Mouse (Mus musculus): ENCODE data around the gene Snn. TPM values are rescaled to one million over a fixed set of nuclear protein-coding genes. Genes with fewer than 3 reads are reported as not detected.

Snn gene
- polyA plus RNA-seq, 1 experiment from 2014 or later = 2.4 TPM

- Histone ChIP-seq H3K36me3 (ENCODE audit: control insufficient read depth, insufficient read depth) (peaks cover 37% of the 10 kb centered on the region), H3K27me3 (ENCODE audit: control insufficient read depth, insufficient read depth, low read depth, low read length) (no peaks in the 10 kb centered on the region), H3K4me3 (ENCODE audit: low read depth, low read length) (no peak overlapping the region)
These were observed 25.6 kb downstream of the Snn start for GRCm38 (mm10) chr16:11086299-11086698.

GRCm38 (mm10) chr16:11086856-11087588 is 26.3 kb downstream of the Snn start:
- Histone ChIP-seq H3K27ac (ENCODE audit: low read length) (no peak overlapping the region), H3K9ac (ENCODE audit: low read depth, low read length) (no peak overlapping the region), H3K9me3 (replicated peaks; ENCODE audit: control insufficient read depth, low read length) (no peaks in the 10 kb centered on the region), H3K4me1 (ENCODE audit: control insufficient read depth, low read depth, low read length) (no peaks in the 10 kb centered on the region), H3K36me3 (ENCODE audit: control insufficient read depth, insufficient read depth) (peaks cover 35% of the 10 kb centered on the region), H3K4me3 (ENCODE audit: low read depth, low read length) (no peak overlapping the region), H3K4me2 (ENCODE audit: low read depth, low read length) (no peak overlapping the region), H3K27me3 (ENCODE audit: control insufficient read depth, insufficient read depth, low read depth, low read length) (no peaks in the 10 kb centered on the region)
- WGBS (ENCODE audit: insufficient replicate concordance) = 82% methylated on average over 5 of the region's 5 CpGs
- ATAC-seq (ENCODE audit: low read depth) = no peak

More at GRCm38 (mm10) chr16:11086299-11086698, 25.6 kb downstream of the Snn start:
- ATAC-seq (ENCODE audit: low read depth) = no peak
- no peak overlapping the region for H3K4me2 ChIP-seq (ENCODE audit: low read depth, low read length)
- WGBS (ENCODE audit: insufficient replicate concordance) = 75% methylated on average over 3 of the region's 3 CpGs
- no peaks in the 10 kb centered on the region for H3K9me3 ChIP-seq (replicated peaks; ENCODE audit: control insufficient read depth, low read length)
- H3K27ac ChIP-seq (ENCODE audit: low read length) = no peak overlapping the region
- H3K4me1 ChIP-seq (ENCODE audit: control insufficient read depth, low read depth, low read length) = no peaks in the 10 kb centered on the region
- no peak overlapping the region for H3K9ac ChIP-seq (ENCODE audit: low read depth, low read length)

- no peaks in the 10 kb centered on the region for H3K27me3 ChIP-seq (ENCODE audit: control insufficient read depth, insufficient read depth, low read depth, low read length)
- H3K27ac ChIP-seq (ENCODE audit: low read length) = no peak overlapping the region
- H3K4me3 ChIP-seq (ENCODE audit: low read depth, low read length) = no peak overlapping the region
- no peak overlapping the region for H3K9ac ChIP-seq (ENCODE audit: low read depth, low read length)
- H3K9me3 ChIP-seq (replicated peaks; ENCODE audit: control insufficient read depth, low read length) = no peaks in the 10 kb centered on the region
- no peak for ATAC-seq (ENCODE audit: low read depth)
- peaks cover 3% of the 10 kb centered on the region for H3K4me1 ChIP-seq (ENCODE audit: control insufficient read depth, low read depth, low read length)
- H3K4me2 ChIP-seq (ENCODE audit: low read depth, low read length) = no peak overlapping the region
- 66% methylated on average over 10 of the region's 10 CpGs for WGBS (ENCODE audit: insufficient replicate concordance)
- H3K36me3 ChIP-seq (ENCODE audit: control insufficient read depth, insufficient read depth) = peaks cover 23% of the 10 kb centered on the region; the same call in 1 of the 2 replicates
These were observed 30.3 kb downstream of the Snn start for GRCm38 (mm10) chr16:11090836-11091570.

GRCm38 (mm10) chr16:11092061-11092460 is 31.3 kb downstream of the Snn start:
- Histone ChIP-seq H3K27ac (ENCODE audit: low read length) (no peak overlapping the region), H3K4me3 (ENCODE audit: low read depth, low read length) (no peak overlapping the region), H3K9ac (ENCODE audit: low read depth, low read length) (no peak overlapping the region), H3K4me2 (ENCODE audit: low read depth, low read length) (no peak overlapping the region), H3K27me3 (ENCODE audit: control insufficient read depth, insufficient read depth, low read depth, low read length) (no peaks in the 10 kb centered on the region), H3K9me3 (replicated peaks; ENCODE audit: control insufficient read depth, low read length) (no peaks in the 10 kb centered on the region), H3K36me3 (ENCODE audit: control insufficient read depth, insufficient read depth) (peaks cover 23% of the 10 kb centered on the region; the same call in 1 of the 2 replicates), H3K4me1 (ENCODE audit: control insufficient read depth, low read depth, low read length) (peaks cover 3% of the 10 kb centered on the region)
- no peak for ATAC-seq (ENCODE audit: low read depth)
- WGBS (ENCODE audit: insufficient replicate concordance) = 52% methylated on average over 4 of the region's 4 CpGs

GRCm38 (mm10) chr16:11092523-11092922 is 31.8 kb downstream of the Snn start:
- no peak overlapping the region for H3K27ac ChIP-seq (ENCODE audit: low read length)
- H3K27me3 ChIP-seq (ENCODE audit: control insufficient read depth, insufficient read depth, low read depth, low read length) = no peaks in the 10 kb centered on the region
- no peak overlapping the region for H3K4me2 ChIP-seq (ENCODE audit: low read depth, low read length)
- no peak overlapping the region for H3K9ac ChIP-seq (ENCODE audit: low read depth, low read length)
- no peak overlapping the region for H3K4me3 ChIP-seq (ENCODE audit: low read depth, low read length)
- H3K36me3 ChIP-seq (ENCODE audit: control insufficient read depth, insufficient read depth) = peaks cover 20% of the 10 kb centered on the region; the same call in 1 of the 2 replicates
- WGBS (ENCODE audit: insufficient replicate concordance) = 47% methylated on average over 3 of the region's 3 CpGs
- no peak for ATAC-seq (ENCODE audit: low read depth)
- peaks cover 3% of the 10 kb centered on the region for H3K4me1 ChIP-seq (ENCODE audit: control insufficient read depth, low read depth, low read length)
- H3K9me3 ChIP-seq (replicated peaks; ENCODE audit: control insufficient read depth, low read length) = no peaks in the 10 kb centered on the region

- Histone ChIP-seq H3K36me3 (ENCODE audit: control insufficient read depth, insufficient read depth) (peaks cover 13% of the 10 kb centered on the region), H3K9me3 (replicated peaks; ENCODE audit: control insufficient read depth, low read length) (no peaks in the 10 kb centered on the region)
- 0 out of 2 replicates have a peak, but pooled peaks have one; percentile 16 for ATAC-seq (ENCODE audit: low read depth)
These were observed 33.1 kb downstream of the Snn start for GRCm38 (mm10) chr16:11093717-11094386.

DNA sequence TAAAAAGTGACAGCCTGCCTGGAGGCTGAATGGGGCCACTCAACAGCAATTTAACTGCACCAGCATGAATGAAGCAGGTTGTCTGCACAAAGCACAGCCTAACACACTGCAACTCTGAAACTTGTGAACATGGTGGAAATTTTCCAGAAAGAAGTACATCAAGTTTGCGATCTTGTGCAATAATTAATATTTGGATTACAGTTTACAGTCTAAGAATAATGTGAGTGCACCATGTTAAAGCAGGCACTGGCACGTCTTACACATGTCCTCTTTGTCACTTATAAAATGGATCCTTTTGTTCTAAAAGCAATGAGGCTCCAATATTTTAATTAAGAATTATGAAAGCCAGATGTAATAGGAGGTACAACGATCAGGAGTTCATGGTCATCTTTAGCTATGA is 36.6 kb downstream of the Snn start:
- Histone ChIP-seq H3K9ac (ENCODE audit: low read depth, low read length) (no peak overlapping the region), H3K4me1 (ENCODE audit: control insufficient read depth, low read depth, low read length) (peaks cover 3% of the 10 kb centered on the region), H3K27me3 (ENCODE audit: control insufficient read depth, insufficient read depth, low read depth, low read length) (no peaks in the 10 kb centered on the region), H3K9me3 (replicated peaks; ENCODE audit: control insufficient read depth, low read length) (no peaks in the 10 kb centered on the region), H3K4me2 (ENCODE audit: low read depth, low read length) (no peak overlapping the region), H3K36me3 (ENCODE audit: control insufficient read depth, insufficient read depth) (no peaks in the 10 kb centered on the region; the same call in 1 of the 2 replicates), H3K27ac (ENCODE audit: low read length) (no peak overlapping the region), H3K4me3 (ENCODE audit: low read depth, low read length) (no peak overlapping the region)
- ATAC-seq (ENCODE audit: low read depth) = no peak
- WGBS (ENCODE audit: insufficient replicate concordance) = 85% methylated on average over 3 of the region's 3 CpGs

More at GRCm38 (mm10) chr16:11093717-11094386, 33.1 kb downstream of the Snn start:
- no peak overlapping the region for H3K4me2 ChIP-seq (ENCODE audit: low read depth, low read length)
- no peak overlapping the region for H3K27ac ChIP-seq (ENCODE audit: low read length)
- H3K9ac ChIP-seq (ENCODE audit: low read depth, low read length) = no peak overlapping the region
- H3K4me3 ChIP-seq (ENCODE audit: low read depth, low read length) = no peak overlapping the region
- peaks cover 3% of the 10 kb centered on the region for H3K4me1 ChIP-seq (ENCODE audit: control insufficient read depth, low read depth, low read length)
- H3K27me3 ChIP-seq (ENCODE audit: control insufficient read depth, insufficient read depth, low read depth, low read length) = no peaks in the 10 kb centered on the region
- 59% methylated on average over 13 of the region's 13 CpGs for WGBS (ENCODE audit: insufficient replicate concordance)

DNA sequence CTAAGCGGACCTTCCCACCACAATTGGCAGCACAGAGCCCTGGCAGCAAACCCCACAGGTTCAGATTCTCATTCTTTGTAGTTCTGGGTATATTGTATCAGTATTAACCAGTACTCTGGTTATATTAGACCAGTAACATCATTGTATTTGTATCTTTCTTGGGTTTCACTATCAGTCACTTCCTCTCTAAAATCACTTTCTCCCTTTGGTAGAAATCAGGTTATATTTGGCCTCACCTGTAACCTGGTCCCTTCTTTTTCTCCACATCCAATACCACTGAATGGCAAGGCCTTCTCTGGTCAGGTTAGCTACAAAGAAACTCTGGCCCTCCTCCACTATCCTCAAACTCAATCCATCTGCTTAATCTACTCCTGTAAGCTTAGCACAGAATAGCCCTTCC is 44.2 kb downstream of the Snn start:
- H3K36me3 ChIP-seq (ENCODE audit: control insufficient read depth, insufficient read depth) = no peaks in the 10 kb centered on the region
- no peak for ATAC-seq (ENCODE audit: low read depth)
- H3K4me2 ChIP-seq (ENCODE audit: low read depth, low read length) = no peak overlapping the region
- H3K4me1 ChIP-seq (ENCODE audit: control insufficient read depth, low read depth, low read length) = no peaks in the 10 kb centered on the region
- H3K9ac ChIP-seq (ENCODE audit: low read depth, low read length) = no peak overlapping the region
- H3K27me3 ChIP-seq (ENCODE audit: control insufficient read depth, insufficient read depth, low read depth, low read length) = no peaks in the 10 kb centered on the region
- 75% methylated on average over 1 of the region's 1 CpGs for WGBS (ENCODE audit: insufficient replicate concordance)
- no peak overlapping the region for H3K27ac ChIP-seq (ENCODE audit: low read length)
- no peaks in the 10 kb centered on the region for H3K9me3 ChIP-seq (replicated peaks; ENCODE audit: control insufficient read depth, low read length)
- no peak overlapping the region for H3K4me3 ChIP-seq (ENCODE audit: low read depth, low read length)
